Mouse (Mus musculus) bone marrow, adult 2 months (tissue): ENCODE measurements around the gene Dicer1. TPM values are rescaled to one million over a fixed set of nuclear protein-coding genes. Genes with fewer than 3 reads are reported as not detected.

Experiments
- H3K27ac ChIP-seq: fragments of 200-500 bp; 2 replicates; pipeline ENCODE4 v1.5.1; 2012; ENCODE audit warnings: low read depth, mild to moderate bottlenecking, control low read depth, inconsistent platforms, low read length; ENCODE audit not compliant: control insufficient read depth, poor library complexity, insufficient read depth
- H3K4me1 ChIP-seq: fragments of 200-500 bp; 2 replicates; pipeline ENCODE4 v1.6.1; 2011; ENCODE audit warnings: low read length; ENCODE audit not compliant: control insufficient read depth, insufficient read depth
- H3K4me3 ChIP-seq: fragments of 200-500 bp; replicated peaks from 2 replicates; pipeline ENCODE3; 2011; ENCODE audit warnings: mild to moderate bottlenecking, low read depth, low read length, control low read depth; ENCODE audit not compliant: control insufficient read depth
- CTCF ChIP-seq: fragments of 200-500 bp; IDR thresholded peaks from 2 replicates; pipeline ENCODE4 v1.5.1; 2011; ENCODE audit warnings: low read length, control low read depth; ENCODE audit not compliant: control insufficient read depth, insufficient read depth
- POLR2A ChIP-seq: fragments of 200-500 bp; IDR thresholded peaks from 2 replicates; pipeline ENCODE4 v1.6.1; 2011; ENCODE audit warnings: low read depth, mild to moderate bottlenecking, control low read depth, low read length, borderline replicate concordance; ENCODE audit not compliant: control insufficient read depth
- WGBS: fragments of 180-500 bp; shearing (Covaris S2); methylation state at CpG from one replicate; pipeline ENCODE4 v1.1.7; 2018; 5-methylcytosine and 5-hydroxymethylcytosine counted together
- polyA plus RNA-seq: library from polyadenylated mRNA; stranded (reverse); fragments of >200 nt; gene quantifications from 2 replicates; pipeline ENCODE4 v1.2.4, GENCODE M21; 2011; ENCODE audit warnings: low replicate concordance; ENCODE audit not compliant: missing spikeins, insufficient read depth, insufficient read length

The Dicer1 gene
- polyA plus RNA-seq, 1 experiment, result 17.2 TPM

DNA sequence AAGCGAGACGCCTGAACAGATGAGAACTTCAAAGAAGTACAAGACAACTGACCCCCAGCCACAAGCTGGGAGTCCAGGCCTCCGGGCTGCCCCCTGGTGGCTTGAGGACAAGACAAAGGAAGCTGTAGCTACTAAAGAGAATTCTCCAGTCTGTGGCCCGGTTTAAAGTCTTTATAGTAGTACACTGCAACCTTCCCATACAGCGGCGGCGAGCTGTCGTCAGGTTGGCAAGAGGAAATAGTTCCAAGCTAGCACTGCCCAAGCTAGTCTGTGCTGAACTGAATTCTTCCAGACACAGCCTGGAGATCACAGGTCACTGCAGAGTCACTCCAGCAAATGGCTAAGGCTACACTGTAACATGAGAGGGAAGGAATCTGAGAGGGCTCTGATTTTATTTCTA lies 52.0 kb downstream of the Dicer1 start:
- H3K4me3 ChIP-seq, result no peak overlapping the region
- H3K4me1 ChIP-seq, result no peaks in the 10 kb centered on the region
- WGBS, result 84% methylated on average over 8 of the region's 8 CpGs
- no peak; the same call in 1 of the 2 replicates for TF ChIP-seq CTCF
- TF ChIP-seq POLR2A, result no peak
- H3K27ac ChIP-seq, result no peak overlapping the region

- Histone ChIP-seq H3K27ac (no peak overlapping the region), H3K4me1 (no peaks in the 10 kb centered on the region), H3K4me3 (no peak overlapping the region)
- no peak for TF ChIP-seq POLR2A
- no peak for TF ChIP-seq CTCF
- WGBS, result 64% methylated on average over 2 of the region's 2 CpGs
These were observed 56.2 kb downstream of the Dicer1 start for GRCm38 (mm10) chr12:104695514-104695913.

DNA sequence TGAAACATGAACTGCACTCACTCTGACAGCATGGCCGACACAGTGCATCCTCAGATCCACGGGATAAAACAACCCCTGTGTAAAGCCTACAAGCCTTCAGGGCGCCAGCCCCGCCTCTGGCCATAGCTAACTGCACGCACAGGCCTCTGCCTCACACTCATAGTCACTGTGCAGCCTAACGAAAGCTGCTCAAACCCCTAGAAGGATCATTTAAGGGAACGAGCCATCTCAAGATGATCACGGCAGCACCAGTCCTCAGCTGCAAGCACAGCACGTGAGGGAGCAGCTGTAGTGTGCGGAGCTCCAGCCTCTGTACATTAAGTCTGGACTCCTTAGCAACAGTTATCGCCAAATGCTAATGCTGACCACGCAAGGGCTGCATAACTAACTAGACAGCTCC lies 58.9 kb downstream of the Dicer1 start:
- no peak for TF ChIP-seq CTCF
- TF ChIP-seq POLR2A, result no peak
- no peak overlapping the region for H3K4me3 ChIP-seq
- H3K4me1 ChIP-seq, result no peaks in the 10 kb centered on the region
- 91% methylated on average over 12 of the region's 12 CpGs for WGBS
- no peak overlapping the region for H3K27ac ChIP-seq

DNA sequence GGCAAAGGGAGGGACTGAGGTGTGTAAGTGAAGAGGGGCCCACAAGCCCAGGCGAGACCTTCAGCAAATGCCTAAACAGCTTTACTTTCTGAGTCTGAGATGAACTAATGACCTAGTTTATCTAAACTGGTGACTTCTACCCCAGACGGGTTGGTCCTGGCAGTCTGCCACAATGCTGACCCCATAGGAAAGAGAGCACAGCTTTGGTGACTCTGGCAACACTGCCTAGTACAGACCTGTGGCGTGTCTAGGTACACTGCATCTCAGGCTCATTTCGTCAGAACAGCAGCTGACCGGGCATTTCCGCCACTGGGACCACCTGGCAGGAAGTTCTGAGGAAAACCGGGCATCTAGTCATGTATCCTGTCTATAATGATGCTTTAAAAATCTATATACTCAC lies 61.3 kb downstream of the Dicer1 start:
- no peak overlapping the region for H3K4me3 ChIP-seq
- no peak for TF ChIP-seq POLR2A
- TF ChIP-seq CTCF, result no peak
- no peak overlapping the region for H3K27ac ChIP-seq
- no peaks in the 10 kb centered on the region for H3K4me1 ChIP-seq
- 79% methylated on average over 7 of the region's 7 CpGs for WGBS

DNA sequence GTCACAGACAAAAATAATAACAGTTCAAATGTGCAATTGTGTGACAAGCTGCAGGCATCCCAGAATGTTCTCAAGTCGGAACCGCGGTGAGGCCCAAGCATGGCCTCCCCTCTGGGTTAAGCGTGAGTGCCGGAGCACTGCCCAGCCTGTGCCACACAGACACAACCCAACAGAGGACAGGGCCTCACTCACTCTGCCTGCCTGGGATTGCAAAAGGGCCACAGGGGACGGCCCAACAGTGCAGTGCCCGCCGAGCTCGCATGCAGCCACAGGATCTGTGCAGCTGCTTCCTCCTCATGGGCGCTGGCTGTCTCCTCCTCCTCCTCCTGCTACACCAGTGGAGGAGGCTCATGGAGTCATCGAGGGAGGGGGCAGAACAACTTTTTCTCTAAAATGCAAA lies 62.9 kb downstream of the Dicer1 start:
- Histone ChIP-seq H3K27ac (no peak overlapping the region), H3K4me1 (no peaks in the 10 kb centered on the region), H3K4me3 (no peak overlapping the region)
- TF ChIP-seq POLR2A (no peak), CTCF (no peak)
- WGBS, result 61% methylated on average over 11 of the region's 11 CpGs

GRCm38 (mm10) chr12:104684411-104684931 lies 67.3 kb downstream of the Dicer1 start:
- Histone ChIP-seq H3K4me1 (no peaks in the 10 kb centered on the region), H3K4me3 (no peak overlapping the region), H3K27ac (no peak overlapping the region)
- TF ChIP-seq POLR2A (no peak), CTCF (no peak)
- 75% methylated on average over 8 of the region's 8 CpGs for WGBS

DNA sequence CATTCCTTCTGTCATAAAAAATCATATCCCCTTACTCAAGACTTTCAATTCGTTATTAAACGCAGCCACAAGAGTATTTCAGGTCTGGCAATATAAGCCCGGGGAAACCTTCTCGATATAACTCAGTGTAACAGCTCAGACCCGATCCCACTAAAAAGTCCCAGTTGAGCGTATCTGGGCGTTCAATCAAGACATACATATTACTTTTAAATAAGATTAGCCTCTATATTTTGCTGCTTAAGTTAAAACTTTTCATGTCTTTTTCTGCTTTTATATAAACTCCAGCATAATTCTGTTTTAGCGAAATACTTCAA lies 72.0 kb downstream of the Dicer1 start:
- TF ChIP-seq POLR2A (no peak), CTCF (no peak)
- 90% methylated on average over 8 of the region's 8 CpGs for WGBS

DNA sequence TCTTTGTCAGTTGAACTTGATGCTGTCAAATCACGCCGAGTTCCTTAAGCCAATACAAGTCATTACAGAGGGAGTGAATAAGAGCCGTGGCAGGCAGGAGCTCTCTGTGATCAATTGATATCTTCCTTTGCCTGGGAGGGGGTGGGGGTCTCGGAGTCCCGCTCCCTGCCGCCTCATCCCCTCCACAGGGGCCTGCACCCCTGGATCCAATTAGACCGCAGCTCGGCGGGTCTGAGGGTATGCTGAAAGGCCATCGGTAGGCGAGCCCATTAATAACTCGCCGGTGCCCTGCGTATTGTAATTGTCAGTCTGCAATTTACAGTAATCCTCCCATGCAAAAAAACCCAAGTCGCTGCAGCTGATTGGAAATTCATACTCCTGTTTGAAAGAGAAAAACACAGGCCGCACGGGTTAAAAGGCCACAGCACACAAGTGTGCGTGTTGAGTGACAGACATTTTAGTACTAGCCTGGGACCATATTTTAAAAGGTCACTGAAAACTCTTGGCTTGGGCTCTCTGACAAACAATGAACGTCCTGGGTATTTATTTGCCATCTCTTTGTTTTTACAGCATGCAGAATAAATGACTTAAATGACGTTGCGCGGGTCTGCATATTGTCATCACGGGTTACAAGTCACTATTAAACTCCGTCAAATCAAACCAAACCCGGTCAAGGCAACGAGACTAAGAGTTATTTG lies 72.5 kb downstream of the Dicer1 start:
- Histone ChIP-seq H3K4me3 (no peak overlapping the region), H3K27ac (no peak overlapping the region), H3K4me1 (no peaks in the 10 kb centered on the region)
- no peak for TF ChIP-seq CTCF
- TF ChIP-seq POLR2A, result no peak
- 90% methylated on average over 26 of the region's 26 CpGs for WGBS

More for the DNA sequence above, 72.0 kb downstream of the Dicer1 start:
- H3K27ac ChIP-seq, result no peak overlapping the region
- no peak overlapping the region for H3K4me3 ChIP-seq
- no peaks in the 10 kb centered on the region for H3K4me1 ChIP-seq
